Mouse (Mus musculus): ENCODE data around the gene Wnt6.

- TF ChIP-seq EP300 (IDR thresholded peaks at IDR 0.05): no peak
- TF ChIP-seq CTCF (IDR thresholded peaks at IDR 0.05): no peak
Measured at GRCm38 (mm10) chr1:74783554-74783953, 11.9 kb downstream of the Wnt6 start.
